Mouse (Mus musculus): ENCODE results near the gene Rap1gap.

Rap1gap gene

DNA sequence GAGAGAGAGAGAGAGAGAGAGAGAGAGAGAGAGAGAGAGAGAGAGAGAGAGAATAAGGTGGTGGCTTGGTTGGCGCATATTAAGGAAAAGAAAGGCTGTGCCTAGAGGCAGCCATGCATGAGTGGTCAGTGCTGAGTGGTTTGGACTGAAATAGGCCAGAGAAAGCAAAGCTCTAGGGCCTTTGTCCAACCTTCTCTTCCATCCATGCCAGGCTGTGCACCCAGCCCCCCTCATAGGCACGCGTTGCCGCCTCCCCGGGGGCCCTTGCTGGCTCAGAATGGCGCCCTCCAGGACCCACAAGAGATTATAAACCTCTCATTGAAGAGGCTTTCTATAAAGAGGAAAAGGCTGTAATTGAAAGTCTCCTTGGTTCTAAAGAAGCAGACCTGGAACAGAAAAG, 3.0 kb upstream of the Rap1gap start:
- DNase-seq (ENCODE audit: low spot score in 2 of 2): no peak

DNA sequence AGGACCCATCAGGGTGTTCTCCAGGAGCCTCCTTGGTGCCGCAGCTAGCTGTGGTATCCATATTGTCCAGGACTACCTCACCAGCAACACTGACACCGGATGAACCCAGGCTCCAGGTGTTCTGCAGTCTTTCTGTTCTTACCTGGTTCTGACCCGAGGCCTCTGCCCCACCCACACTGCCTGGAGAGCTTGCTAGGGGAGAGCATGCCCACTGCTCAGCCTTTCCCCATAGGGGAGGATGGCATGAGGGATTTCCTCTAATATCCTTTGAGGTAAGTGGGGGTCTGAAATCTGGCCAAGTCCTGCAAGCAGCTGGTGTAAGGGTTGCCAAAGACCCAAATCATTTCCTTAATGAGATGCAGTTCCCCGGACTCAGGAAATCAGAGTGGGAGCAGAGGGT, 1.0 kb upstream of the Rap1gap start:
- DNase-seq (ENCODE audit: low spot score in 2 of 2): peak in 1 of 2 experiments; percentile 53

DNA sequence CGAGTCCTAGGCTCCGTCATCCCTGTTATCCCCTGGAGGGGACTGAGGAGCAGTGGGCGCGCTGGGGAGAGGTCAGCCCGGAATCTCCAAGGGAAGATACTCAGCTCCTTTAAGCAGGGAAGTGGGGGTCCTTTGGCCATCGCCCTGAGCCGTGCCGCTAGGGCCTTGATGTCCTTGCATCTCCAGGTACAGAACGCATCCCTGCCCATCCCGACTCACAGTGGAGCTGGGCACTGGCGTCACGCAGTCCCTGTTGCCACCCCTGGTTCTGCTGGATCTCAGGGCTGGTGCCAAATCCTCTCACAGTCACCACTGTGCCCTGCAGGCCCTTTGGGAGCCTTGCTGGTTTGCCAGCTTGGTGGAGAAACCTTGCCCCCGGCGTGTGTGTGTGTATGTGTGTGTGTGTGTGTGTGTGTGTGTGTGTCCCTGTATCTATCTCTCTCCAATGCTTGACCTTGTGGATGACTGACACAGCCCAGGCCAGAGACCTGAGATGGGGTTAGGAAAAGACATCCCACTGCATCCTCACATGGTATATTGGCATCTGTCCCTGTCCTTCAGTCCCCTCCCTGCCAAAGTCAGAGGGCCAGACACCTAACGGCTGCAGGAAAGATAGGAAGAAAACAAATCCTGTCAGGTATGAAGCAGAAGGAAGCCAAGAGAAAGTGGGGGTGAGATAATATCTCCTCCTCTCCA, 602 bp downstream of the Rap1gap start:
- peak; percentile 64 to 73 for DNase-seq (ENCODE audit: low spot score in 2 of 2)

DNA sequence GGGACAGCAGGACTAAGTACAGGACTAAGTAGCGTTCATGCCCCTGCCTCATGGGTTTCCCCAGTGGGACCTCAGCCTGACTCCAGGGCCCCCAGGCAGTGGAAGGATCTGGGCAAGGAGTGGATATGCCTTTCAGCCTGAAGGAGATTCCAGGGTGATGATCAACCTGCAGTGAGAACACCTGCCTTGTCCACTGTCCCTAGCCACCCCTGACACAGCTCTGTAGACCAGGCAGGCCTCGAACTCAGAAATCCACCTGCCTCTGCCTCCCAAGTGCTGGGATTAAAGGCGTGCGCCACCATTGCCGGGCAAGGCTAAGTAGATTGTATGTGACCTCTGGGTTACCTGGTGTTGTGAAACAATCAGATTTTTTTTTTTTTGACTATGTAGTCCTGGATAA, 1.3 kb downstream of the Rap1gap start:
- DNase-seq (ENCODE audit: low spot score in 2 of 2): no peak

DNA sequence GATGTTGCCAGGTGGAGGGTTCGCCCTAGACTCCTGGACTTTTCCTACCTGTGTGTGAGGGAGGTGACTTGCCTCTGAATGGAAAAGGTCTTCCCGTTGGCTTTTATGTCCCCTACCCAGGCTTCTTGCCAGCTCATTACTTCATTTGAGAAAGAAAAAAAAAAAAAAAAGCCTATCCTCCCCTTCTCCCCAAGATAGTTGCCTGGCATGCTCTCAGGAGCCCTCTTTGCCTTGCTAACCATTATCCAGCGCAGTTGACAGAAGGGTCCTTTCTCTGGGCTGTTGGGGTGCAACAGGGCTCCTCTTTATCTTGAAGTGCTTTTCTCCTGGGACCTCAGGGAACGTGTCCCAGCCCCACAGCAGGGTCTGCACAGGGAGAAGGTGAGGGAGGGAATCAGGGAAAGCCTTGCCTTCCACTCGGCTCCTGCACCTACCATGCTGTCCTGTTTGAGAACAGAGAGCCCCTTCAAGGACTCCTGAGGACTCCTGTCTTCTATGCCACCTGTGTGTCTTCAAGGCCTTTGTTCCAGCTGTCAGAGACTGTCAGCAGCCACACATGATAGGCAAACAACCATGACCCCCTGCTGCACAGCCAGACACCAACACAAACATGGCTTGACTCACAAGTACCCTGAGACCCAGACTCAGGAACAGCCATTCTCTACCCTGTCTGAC, 1.9 kb downstream of the Rap1gap start:
- no peak for DNase-seq (ENCODE audit: low spot score in 2 of 2)

DNA sequence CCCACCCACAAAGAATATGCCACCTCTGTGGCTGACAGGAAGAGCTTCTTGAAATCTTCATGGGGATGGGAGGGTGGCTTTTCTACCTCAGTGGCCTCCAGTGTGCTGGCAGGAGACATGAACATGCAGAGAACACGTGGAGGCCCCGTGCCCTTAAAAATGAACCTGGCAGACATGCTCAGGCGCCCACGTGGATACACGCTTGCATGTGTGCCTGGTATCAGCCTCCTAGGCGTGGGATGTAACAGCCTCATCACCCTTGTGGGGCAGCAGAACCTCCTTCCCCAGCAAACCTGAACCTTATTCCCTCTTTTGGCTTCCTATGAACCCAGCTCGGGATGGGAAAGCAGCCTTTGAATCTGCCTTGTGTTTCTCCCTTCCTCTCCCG, 2.4 kb downstream of the Rap1gap start:
- peak in 1 of 2 experiments; percentile 72 for DNase-seq (ENCODE audit: low spot score in 2 of 2)

DNA sequence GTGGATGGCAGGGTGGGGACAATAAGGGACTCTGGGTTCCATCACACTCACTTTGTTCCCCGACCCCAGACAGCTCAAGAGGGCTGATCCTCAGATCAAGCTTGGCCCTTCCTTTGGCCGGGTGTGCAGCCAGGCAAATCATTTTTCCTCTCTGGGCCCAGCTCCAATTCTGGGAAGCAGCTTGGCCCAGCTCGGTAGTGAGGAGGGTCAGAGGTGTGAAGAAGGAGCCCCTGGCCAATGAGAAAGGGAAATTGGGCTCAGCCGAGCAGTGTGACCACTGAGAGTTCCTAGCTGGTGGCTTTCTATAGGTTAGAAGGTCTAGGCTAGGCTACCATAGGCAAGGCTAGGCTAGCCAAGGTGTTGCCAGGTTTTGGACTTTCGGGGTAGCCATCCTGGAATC, 3.2 kb downstream of the Rap1gap start:
- peak in 1 of 2 experiments; percentile 53 for DNase-seq (ENCODE audit: low spot score in 2 of 2)

DNA sequence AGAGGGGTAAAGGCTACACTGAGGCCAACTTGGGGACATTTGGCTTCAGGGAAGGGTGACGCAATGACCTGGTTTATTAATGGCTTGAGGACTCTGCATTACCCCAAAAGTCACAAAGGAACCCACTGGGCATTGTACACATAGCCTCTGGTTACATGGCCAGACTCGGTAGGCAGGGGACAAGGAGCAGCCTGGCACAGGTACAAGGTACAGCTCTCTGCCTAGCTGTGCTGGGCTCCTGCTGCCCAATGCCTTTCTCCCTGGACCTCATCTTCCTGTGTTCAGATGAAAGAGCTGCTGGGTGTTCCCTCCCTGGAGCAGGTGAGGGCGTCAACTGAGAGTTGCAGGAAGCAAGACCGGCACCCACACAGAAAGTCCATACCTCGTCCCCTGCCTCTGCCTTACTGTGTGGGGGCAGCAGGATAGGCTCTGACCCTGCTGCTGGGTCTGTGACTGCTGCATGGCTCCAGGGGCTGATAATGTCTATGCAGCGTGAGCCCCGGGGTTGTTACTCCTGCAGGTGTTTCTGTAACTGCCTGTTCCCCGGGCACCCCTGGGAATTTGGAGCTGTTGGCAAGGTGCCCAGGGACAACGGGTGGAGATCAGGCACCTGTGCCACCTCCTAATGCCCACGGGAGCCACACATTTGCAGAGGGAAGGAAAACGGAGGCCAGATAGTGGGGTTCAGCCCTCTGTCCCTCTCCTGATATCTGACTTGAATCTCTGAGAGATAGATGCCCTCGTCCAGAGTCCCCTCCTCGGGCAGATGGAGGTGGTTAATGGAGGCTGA, 7.4 kb downstream of the Rap1gap start:
- DNase-seq (ENCODE audit: low spot score in 2 of 2): peak in 1 of 2 experiments; percentile 46

DNA sequence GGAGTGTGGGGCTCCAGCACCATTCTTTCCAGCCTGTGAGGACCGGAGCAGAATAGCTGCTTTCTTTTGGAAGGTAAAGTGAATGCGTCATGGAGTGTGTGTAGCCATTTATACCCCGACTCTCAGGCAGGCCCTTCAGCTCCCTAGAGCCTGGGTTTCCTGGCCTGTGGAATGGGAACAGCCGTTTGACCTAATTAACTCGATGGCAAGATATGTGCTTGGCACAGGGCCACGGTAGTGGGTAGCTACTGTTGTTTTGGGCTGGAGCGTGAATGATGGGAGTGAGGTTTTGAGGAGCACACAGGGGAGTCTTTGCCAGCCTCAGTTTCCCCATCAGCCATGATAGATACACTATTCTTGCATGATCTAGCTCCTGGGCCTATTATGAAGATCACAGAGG, 11.0 kb downstream of the Rap1gap start:
- peak; percentile 65 to 74 for DNase-seq (ENCODE audit: low spot score in 2 of 2)

DNA sequence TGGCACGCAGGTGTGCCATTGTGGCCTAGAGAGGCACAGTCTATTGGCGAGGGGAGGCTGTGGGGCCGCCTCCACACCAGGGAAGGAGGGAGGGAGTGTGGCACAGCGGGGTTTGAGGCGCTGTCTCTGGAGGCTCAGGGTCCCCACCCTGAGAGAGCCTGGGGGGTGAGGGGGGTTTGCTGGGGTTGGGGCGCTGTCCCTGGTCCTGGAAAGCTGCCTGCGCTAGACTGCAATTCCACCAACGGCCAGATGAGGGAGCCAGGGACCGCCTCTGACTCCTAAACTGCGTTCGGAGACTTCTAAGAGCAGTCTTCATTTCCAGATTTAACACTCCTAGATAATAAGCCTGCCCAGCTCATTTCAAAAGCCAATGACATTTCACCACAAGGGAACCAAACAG, 11.5 kb downstream of the Rap1gap start:
- peak; percentile 82 to 87 for DNase-seq (ENCODE audit: low spot score in 2 of 2)

DNA sequence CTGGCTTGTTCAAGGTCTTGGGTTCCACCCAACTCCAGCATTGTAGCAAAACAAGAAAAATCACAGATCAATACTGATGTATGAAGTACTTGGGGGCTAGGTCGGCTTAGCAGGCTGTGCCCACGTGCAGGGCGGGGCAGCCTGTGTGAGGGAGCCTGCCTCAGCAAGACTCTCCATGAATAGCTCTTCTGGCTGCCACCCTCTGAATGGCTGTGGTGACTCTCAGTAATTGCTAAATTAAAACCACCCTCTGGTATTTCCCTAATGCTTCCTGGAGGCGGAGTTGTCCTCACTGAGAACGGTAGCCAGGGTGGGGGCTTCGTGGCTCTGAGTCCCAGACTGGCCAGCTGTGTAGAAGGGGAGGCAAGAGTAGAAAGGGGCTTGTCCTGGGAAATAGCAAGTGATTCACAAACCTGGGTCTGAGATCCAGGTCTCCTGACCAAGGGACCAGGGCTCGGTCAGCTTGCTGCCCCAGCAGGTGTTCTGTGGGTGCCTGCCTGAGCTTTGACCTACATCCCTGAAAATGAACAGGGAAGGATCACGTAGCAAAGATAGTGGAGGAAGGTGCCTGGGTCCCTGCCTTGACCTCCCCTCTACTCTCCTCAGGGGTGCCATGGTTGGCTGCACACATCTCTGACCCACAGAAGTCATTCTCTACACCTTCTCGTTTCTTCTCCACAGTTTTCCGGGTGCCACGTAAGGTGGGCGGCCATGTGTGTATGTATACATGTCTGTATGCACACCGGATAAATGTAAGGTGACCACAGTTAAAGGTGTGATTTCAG, 12.4 kb downstream of the Rap1gap start:
- DNase-seq (ENCODE audit: low spot score in 2 of 2): no peak

DNA sequence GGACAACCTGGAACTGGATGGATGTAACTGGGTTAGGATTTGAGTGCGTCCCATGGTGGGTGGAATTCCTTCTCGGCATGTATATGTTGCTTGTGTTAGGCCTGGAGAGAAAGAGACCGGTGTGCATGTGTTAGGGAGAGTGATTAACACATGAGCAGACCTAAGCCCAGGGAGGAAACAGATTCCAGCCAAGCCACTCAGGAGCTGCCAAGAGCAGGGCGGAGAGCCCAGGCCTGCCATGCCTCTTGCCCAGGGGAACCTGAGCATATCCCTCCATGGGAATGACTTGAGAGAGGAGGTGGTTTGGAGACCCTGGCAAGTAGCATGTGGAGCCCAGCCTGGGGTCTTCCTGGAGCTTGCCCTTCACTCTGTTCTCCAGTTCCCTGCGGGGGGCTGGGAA, 13.4 kb downstream of the Rap1gap start:
- DNase-seq (ENCODE audit: low spot score in 2 of 2): no peak

DNA sequence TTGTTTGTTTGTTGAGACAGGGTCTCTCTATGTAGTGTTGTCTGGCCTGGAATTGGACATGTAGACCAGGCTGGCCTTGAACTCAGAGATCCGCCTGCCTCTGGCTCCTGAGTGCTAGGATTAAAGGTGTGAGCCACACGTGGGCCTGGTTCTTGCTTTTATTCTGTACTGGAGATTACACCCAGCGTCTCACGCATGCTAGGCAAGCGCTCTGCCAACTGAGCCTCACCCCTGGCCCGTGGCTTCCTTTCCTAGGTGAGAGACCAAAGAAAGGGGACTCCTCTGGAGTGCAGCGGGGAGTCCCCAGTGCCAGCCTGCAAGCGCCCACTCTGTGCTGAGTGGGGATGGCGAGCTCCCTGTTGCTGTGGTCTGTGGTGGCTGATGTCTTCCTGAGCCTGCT, 14.0 kb downstream of the Rap1gap start:
- DNase-seq (ENCODE audit: low spot score in 2 of 2): no peak

DNA sequence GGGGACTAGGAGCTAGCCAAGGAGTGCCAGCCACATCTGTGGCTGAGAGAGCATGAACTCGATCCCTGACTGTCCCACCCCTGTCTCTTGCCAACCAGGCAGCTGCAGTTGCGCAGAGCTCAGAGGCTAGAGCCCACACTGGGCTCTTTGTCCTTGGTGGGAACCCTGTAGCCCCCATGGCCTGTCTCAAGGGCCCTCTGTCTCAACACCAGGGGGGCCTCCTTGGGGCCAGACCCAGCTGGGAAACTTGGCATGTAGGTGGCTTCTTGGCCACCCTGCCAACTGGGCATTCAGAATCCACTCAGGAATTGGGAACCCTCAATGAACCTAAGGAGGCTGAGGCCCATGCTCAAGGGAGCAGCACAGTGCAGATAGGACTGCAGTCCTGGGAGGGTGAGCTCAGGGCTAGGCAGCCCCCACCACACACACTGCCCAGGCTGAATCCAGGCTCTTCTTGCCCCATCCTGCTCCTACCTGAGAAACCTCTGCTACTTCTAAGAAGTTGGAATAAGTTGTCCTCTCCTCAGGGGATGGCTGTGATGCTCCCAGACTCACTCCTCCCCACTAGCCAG, 15.5 kb downstream of the Rap1gap start:
- DNase-seq (ENCODE audit: low spot score in 2 of 2): peak; percentile 84

DNA sequence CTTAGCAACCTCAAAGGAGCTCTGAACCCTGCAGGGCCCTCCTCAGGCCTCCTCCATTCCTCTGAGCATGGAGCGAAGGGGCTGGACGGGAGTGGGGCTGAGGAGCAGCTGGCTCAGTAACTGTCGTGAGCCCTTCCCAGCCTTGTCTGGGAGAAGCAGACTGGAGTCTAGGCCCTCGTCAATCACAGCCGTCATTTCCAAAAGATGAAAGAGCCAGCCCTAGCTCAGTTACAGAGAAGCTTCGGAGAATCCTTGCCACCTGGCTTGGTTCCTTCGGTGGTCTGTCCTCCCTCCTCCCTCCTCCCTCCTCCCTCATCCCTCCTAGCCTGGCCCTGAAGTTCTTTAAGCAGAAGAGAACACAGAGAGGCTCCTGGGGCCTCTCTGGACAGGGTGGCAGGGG, 16.2 kb downstream of the Rap1gap start:
- no peak for DNase-seq (ENCODE audit: low spot score in 2 of 2)

DNA sequence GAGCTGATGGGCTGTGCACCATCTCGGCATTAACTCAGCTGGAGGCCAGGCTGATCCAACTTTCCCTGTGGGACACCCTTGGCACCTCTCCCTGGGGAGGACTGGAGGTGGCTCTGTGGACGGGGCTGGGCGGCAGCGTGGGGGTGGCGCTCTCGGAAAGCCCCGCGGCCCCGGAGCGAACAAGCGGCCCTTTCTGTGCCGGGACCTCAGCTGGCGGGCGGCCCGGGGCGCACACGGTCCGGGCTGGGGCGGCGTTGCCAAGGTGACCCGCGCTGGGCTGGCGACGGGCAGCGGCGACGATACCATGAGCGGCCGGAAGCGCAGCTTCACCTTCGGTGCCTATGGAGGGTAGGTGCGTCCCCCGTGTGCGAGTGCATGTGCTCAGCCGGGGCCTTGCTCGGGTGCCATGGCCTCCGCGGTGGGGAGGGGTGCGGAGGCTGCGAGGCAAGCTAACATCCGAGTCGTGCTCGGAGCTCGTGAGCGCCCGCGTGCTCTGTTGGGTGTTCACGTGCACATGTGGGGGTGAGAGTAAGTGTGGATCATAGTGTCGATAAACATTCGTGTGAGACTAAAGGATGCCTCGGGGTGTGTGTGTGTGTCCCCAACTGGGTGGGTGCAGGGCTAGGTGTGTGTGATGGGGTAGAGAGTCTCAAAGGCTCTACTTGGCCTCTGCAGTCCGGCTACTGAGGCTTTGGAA, 17.0 kb downstream of the Rap1gap start:
- peak; percentile 91 for DNase-seq (ENCODE audit: low spot score in 2 of 2)

DNA sequence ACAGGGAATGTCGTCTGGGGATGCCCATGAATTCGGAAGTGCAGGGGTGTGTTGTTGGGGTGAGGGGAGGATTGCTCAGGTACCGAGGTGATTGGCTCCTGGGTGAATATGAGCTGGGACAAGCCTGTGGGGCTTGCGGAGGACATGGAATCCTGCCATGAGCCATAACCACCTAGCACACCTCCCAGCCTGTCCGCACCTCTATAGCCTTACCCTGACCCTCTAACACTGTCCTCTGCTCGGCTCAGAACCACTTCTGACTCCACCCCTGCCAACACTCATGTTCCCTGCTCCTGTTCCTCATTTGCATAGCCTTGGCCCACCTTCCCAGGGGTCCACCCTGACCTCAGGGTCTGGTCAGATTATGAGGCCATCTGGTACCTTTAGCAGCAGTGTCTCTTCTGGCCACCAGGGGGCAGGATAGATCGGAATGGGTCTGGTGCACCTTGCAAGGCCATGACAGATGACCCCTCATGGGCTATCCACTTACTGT, 18.5 kb downstream of the Rap1gap start:
- peak in 1 of 2 experiments; percentile 50 for DNase-seq (ENCODE audit: low spot score in 2 of 2)

DNA sequence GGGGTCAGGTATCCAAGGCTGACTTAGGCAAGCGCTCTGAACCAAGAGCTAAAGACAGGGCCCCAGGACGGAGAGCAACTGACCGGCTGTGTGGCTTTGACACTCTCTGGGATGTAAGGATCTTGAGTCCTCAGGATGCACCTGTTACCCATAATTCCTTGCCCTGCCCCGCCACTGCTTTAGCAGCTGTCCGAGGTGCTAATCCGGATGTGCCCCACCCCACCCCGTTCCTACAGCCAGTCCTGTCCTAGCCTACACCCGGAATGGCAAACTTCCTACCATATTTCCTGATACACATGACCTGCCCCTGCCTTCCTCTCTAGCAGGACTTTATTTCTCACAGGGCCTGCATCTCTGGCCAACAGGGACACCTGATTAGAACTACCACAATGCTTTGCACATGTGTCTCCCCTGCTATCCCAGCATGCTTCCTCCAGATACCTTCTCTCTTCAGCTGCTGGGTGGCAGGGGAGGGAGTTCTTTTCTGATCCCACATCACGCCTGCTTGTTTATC, 20.4 kb downstream of the Rap1gap start:
- DNase-seq (ENCODE audit: low spot score in 2 of 2): no peak

DNA sequence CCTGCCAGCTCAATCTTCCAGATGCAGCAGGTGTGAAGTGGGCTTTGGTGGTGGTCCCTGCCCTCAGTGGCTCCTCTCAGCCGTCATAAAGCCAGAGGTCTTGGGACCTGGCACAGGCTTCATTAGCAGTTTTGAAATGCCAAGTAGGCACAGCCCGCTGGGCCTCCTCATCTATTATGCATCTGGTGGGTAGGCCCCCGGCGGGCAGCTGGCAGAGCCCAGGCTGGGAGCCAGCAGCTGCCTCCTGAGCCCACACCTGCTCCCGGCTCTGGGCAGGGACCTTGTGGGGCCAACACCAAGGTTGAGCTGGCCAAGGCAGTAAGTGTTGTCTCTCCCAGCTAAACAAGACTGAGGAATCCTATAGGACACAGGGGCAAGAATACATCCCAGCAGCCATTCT, 21.8 kb downstream of the Rap1gap start:
- DNase-seq (ENCODE audit: low spot score in 2 of 2): peak in 1 of 2 experiments; percentile 43

DNA sequence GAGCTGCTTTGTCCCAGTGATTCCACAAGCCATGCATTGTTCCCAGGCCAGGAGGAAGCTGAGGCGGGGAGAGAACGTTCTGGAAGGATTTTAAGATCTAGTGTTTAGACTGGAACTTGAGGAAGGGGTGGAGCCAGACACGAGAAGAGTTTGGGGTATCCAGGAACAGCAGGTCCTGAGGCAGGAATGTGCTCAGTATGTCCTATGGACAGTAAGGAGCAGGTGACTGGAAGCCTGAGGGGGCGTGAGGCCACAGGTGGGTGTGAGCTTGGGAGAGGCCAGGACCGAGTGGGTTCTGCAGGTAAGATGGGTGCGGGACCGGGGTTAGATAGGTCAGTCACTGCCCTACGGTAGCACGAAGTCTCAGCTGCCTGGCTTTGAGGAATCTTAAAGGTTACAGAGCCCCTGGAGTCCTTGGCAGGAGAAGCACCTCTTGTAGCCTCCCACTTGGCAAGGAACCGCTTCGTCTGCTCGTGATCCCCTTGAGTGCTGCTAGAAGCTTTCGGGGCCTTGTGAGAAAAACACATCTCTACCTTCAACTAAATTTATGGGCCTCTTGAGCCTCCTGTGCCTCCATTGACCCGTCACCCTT, 22.8 kb downstream of the Rap1gap start:
- DNase-seq (ENCODE audit: low spot score in 2 of 2): no peak
